Mouse (Mus musculus) telencephalon, adult 2 months (tissue): Measurements from ENCODE around the gene Wtap.
"Not testable (repeated sequence)": the region's sequence is repeated elsewhere in the genome, so short reads cannot be mapped to it uniquely, and the experiment has no call there.

Experiments
- DNase-seq: peaks from one replicate; pipeline ENCODE4 v3.0.0-alpha.2; 2011; ENCODE audit warnings: low read depth, low spot score

Wtap gene

GRCm38 (mm10) chr17:12963476-12963875 is 30.5 kb downstream of the Wtap start:
- no peak for DNase-seq

DNA sequence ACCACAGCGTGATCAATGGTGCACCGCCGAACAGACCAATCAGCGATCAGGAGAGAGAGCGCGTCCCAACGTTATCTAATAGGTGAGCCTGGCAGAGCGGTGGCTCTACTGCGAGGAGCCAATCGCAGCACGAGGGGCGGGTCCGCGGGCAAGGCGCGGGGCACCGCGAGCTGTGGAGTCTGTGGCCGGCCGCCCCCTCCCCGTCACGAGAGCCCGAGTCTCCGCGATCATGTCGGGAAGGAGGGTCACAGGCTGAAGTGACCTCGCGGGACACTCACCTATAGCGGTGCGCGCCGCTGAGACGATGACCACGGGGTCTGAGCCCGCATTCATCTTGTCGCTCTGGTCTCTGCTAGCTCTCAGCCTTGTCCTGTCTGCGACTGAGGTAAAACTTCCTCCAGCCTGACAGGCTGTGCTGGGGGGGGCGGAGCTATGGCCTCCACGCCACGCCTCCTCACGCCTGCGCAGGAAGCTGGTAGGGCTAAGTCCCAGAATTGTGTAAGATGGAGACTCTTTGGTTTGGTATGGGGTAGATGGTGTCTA is 33.6 kb downstream of the Wtap start, which contains the start of gene Acat2:
Gene Acat2 (minus strand): TSS at position 417 of the 543 bp plus-strand sequence.
- peak; percentile 91 for DNase-seq

GRCm38 (mm10) chr17:12959377-12959776 is 34.6 kb downstream of the Wtap start:
- DNase-seq: not testable (repeated sequence)

DNA sequence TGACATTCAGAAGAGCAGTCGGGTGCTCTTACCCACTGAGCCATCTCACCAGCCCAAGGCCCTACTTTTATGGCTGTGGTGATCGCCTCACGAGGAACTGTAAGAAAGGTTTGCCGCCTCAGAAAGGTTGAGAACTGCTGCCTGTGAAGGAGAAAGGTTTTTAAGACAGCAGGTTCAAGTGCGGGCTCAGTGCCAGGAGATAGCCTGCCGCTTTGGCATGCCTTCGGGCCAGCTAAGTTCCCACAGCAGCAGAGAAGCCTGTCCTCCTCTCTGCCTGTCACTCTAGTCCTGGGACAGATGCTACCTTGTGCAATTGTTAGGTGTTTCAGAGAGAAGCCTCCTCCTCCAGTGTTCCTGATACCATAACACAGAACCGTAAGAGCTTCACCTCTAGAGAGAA is 37.3 kb downstream of the Wtap start:
- DNase-seq: no peak

- DNase-seq: no peak
These were observed 44.3 kb downstream of the Wtap start for GRCm38 (mm10) chr17:12949669-12950068.

DNA sequence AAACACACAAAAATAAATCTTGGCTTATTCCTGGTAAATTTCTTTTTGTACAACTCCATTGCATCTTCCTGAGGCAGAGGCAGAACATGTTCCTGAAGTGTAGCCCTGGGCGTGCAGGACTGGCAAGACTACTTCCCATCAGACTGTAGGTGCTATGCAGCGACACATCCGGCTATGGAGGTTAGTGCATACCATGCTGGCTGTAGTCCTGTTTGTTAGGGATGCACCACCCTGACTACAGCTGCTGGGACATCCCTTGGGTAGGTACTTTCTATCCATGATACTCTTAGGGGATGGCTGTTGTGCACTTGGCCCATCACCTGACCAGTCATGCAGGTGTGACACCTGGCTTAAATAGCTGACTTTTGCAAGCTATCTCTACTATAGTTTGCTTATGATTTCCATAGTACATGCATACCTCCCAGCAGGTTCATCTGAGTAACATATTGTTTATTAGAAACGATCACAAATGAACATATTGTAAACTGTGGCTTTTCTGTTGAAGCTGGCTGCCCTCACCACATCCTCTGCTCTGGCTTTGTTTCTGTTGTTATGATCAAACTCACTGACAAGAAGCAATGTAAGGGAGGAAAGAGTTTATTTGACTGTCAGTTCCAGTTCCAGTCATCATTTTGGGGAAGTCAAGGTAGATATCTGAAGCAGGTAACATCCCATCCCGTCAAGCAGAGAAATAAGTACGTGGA is 51.4 kb downstream of the Wtap start:
- no peak for DNase-seq

DNA sequence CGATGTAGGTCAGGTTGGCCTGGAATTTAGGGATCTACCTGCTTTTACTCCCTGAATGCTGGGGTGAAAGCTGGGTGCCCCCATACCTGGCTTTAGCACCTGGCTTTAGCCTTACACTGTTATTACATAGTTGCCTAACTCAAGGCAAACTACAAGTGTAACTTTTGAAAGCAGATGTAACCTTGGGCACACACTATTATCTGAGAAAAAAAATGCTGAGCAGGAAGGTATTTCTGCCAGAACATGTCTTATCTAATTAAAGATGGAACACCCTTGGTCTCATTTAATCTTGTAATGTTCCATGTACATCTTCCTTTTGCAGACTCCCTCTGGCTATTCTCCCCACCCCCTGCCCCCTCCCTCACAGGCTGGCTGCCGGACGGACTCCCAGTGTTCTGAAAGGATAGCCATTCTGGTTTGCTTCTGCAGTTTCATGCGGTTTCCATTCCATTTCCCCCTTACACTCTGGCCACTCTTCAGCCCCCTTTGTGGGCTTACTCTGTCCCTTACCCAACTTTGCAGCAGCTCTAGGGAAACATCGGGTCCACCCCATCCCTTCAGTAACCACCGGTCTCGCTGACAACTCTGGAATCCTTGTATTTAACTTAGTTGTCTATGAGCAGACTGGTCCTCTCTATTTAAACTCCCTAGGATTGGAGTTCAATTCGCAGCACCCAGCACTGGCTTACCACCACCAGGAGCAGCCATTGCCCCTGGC is 52.3 kb downstream of the Wtap start:
- no peak for DNase-seq

- no peak for DNase-seq
These were observed 53.7 kb downstream of the Wtap start, which contains the start of gene Acat3 for GRCm38 (mm10) chr17:12940151-12940805. TSS of gene Acat3 (minus strand) at chr17:12940600.

- DNase-seq: not testable (repeated sequence)
These were observed 54.4 kb downstream of the Wtap start for GRCm38 (mm10) chr17:12939377-12940148.

DNA sequence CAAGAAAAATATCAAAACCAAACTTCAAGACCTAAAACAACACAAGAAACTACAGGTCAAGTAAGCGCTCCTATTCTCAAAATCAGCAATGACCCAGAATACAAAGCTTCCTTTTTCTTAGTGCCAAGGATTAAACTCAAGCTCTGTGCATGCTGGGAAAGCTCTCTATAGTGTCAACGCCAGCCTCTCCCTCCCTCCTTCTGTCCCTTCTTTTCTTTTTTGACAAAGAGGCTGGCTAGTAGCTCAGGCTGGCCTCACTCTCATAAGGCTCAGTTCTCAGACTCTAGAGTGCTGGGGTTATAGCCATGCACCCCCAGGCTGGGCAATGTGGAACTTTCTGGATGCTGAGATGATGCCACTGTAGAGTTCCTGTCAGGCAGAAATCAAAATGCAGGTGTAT is 55.9 kb downstream of the Wtap start:
- DNase-seq: no peak

DNA sequence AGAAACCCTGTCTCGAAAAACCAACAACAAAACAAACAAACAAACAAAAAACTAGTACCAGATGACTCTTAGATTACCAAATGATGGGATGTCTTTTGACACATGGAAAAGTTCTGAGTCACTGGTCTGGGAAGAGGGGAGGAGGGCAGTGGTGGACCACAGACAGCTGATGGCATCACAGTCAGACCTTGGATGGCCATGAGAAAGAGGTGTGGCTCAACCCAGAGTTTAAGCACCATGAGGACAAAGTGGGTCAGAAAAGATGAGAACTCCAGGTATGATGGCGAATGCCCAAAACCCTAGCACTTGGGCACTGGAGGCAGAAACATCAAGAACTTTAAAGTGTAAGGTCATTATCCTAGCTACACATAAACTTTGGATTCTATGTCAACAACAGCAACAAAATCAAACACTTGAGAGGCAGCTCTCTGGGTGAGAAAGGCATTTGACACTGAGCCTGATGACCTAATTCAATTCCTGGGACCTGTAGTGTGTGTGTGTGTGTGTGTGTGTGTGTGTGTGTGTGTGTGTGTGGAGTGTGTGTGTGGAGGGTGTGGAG is 56.5 kb downstream of the Wtap start:
- no peak for DNase-seq

- no peak for DNase-seq
These were observed 58.2 kb downstream of the Wtap start for GRCm38 (mm10) chr17:12935719-12936118.

DNA sequence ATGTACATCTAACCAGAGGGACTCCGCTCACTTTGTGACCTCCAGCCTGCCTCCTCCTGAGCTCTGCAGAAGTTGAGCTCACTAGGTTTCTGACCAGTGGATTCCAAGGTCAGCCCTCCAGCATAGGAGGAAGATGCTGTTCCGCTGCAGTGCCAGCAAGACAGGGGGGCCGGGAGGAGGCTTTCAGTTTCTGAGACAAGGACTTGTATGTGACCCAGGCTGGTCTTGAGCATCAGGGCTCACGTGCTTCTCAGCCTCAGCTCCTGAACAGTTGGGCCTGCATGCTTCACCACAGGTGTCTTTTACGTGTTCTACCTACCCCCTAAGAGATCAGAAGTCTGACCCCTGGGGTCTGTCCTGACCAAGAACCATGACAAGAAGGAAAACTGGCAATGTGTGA is 62.4 kb downstream of the Wtap start:
- DNase-seq: not testable (repeated sequence)

DNA sequence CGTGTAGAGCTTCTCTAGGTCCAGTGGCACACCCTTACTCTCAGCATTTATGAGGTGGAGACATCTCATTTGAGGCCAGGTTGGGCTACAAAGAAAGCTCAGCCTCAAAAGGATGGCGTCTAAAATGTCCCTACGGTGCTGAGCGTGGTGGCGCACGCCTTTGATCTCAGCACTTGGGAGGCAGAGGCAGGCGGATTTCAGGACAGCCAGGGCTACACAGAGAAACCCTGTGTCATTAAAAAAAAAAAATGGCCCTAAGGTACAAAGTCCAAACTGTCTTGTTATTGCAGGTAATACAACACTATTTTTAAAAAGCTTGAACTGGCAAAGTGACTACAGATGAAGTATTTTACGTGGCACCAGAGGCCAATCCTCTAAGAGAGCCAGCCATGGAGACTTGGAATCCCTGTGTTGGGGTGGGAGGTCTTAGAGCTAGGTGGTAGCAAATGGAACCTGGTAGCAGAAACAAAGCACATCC is 68.2 kb downstream of the Wtap start:
- no peak for DNase-seq

- no peak for DNase-seq
These were observed 69.0 kb downstream of the Wtap start for GRCm38 (mm10) chr17:12925001-12925400.

DNA sequence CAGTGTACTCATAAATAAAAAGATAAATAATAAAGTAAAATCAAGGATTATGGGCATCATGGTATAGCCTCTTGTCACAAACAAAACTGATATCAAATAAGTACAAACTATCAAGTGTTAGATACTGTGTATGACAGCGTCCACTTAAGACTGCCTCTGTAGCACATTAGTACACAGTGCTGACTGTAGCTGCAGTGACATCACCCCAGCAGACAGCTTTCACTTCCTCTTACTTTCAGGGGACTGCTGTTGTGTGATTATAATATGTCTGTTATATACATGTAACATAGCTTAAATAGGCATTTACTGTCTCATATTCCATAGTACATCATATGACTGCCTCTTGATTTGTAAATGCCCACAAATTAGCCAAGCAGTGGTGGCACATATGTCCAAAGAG is 72.9 kb downstream of the Wtap start:
- DNase-seq: no peak
